ENCODE assay signal across 13 mouse cellular contexts in the genomic region with DNA sequence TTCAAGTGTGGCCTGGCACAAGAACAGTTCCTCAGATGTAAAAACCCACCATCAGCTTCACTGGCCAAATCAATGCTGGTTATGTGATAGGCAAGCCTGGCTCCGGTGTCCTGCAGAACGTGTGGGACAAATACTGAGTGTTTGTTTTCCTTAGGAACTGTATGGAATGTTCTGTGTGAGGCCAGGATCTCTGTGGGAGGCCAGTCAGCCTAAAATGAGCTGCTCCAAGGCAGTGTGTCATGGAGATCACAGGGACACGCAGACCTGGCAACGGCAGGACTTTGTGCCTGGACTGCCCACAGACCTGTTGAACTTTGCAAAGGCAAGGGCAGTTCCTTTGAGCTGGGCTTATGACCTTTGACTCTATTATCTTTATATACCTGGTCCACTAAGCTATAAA. TPM values are rescaled to one million over a fixed set of nuclear protein-coding genes. Genes with fewer than 3 reads are reported as not detected.
A peak's percentile ranks its signal among the peaks of the same experiment; 100 is the strongest.
DNase-seq lines count a peak whose midpoint lies in the region; ATAC-seq and TF ChIP-seq lines count a peak whose summit lies in the region.
"Had no signal": no experiment of that assay in that cellular context is flagged by ENCODE, and none has a peak within 500 bp of the region (broad histone marks: within the 10 kb centered on the region; RNA-seq: fewer than 3 reads in every experiment).

No protein-coding gene starts in this region.

- no peak overlapping the region for H3K27ac ChIP-seq in heart, adult 2 months
- peak overlapping the region; percentile 34 for H3K27ac ChIP-seq in liver, embryonic 15.5 days (replicated peaks)
- no peak overlapping the region for H3K27ac ChIP-seq in forebrain, embryonic 12.5 days
- H3K27ac ChIP-seq: limb, embryonic 10.5 days had no signal

- H3K27me3 ChIP-seq in heart, adult 2 months (ENCODE audit: control insufficient read depth, insufficient read depth, low read length) = no peaks in the 10 kb centered on the region; the same call in 1 of the 2 replicates
- H3K27me3 ChIP-seq in G1E (ENCODE audit: insufficient read depth, low read length) = no peaks in the 10 kb centered on the region
- H3K27me3 ChIP-seq in liver, embryonic 15.5 days = no peaks in the 10 kb centered on the region
- no peaks in the 10 kb centered on the region; the same call in 1 of the 2 replicates for H3K27me3 ChIP-seq in forebrain, embryonic 12.5 days
- H3K27me3 ChIP-seq: heart, embryonic 13.5 days had no signal

- intact Hi-C loops in heart, adult 2 months (cut with DNase I) = no loop called here

- WGBS in heart, adult 2 months = 49% methylated on average over 4 of the region's 4 CpGs
- WGBS in liver, embryonic 15.5 days (ENCODE audit: insufficient replicate concordance) = 29% methylated on average over 4 of the region's 4 CpGs
- 65% methylated on average over 4 of the region's 4 CpGs for WGBS in forebrain, embryonic 12.5 days

- no peaks in the 10 kb centered on the region for H3K36me3 ChIP-seq in heart, adult 2 months (ENCODE audit: control insufficient read depth, insufficient read depth, low read length)
- no peaks in the 10 kb centered on the region for H3K36me3 ChIP-seq in G1E (replicated peaks)
- H3K36me3 ChIP-seq in liver, embryonic 15.5 days (replicated peaks) = no peaks in the 10 kb centered on the region
- H3K36me3 ChIP-seq in forebrain, embryonic 12.5 days (replicated peaks) = no peaks in the 10 kb centered on the region
- H3K36me3 ChIP-seq: heart, embryonic 13.5 days; limb, embryonic 10.5 days had no signal

- H3K4me3 ChIP-seq in heart, adult 2 months = no peak overlapping the region
- H3K4me3 ChIP-seq in G1E (ENCODE audit: low read depth, low read length) = peak overlapping the region; percentile 47; the same call in 1 of the 2 replicates
- no peak overlapping the region for H3K4me3 ChIP-seq in liver, embryonic 15.5 days (replicated peaks)
- H3K4me3 ChIP-seq in forebrain, embryonic 12.5 days (replicated peaks) = no peak overlapping the region
- H3K4me3 ChIP-seq: heart, embryonic 13.5 days; limb, embryonic 10.5 days had no signal

- no peaks in the 10 kb centered on the region for H3K79me2 ChIP-seq in heart, adult 2 months (replicated peaks; ENCODE audit: control insufficient read depth, insufficient read depth, low read length)

- ATAC-seq in G1E (ENCODE audit: extremely low read depth, insufficient number of reproducible peaks, low FRiP score, poor library complexity, severe bottlenecking) = no peak
- peak; percentile 65 for ATAC-seq in liver, embryonic 15.5 days (ENCODE audit: insufficient read depth)
- ATAC-seq in forebrain, embryonic 12.5 days (ENCODE audit: low FRiP score) = no peak
- ATAC-seq in erythroblast, adult 5-6 weeks (replicated peaks; ENCODE audit: low FRiP score, poor library complexity, severe bottlenecking) = no peak
- ATAC-seq: forebrain, embryonic 14.5 days; midbrain, embryonic 16.5 days had no signal

- no peak for TF ChIP-seq EP300 in heart, adult 2 months (IDR thresholded peaks at IDR 0.05; ENCODE audit: insufficient read depth, low read depth, low read length)

- TF ChIP-seq POLR2A in heart, adult 2 months (IDR thresholded peaks at IDR 0.05; ENCODE audit: insufficient read depth, low read depth, low read length) = no peak

- H3K4me1 ChIP-seq in heart, adult 2 months (ENCODE audit: control insufficient read depth, insufficient read depth, low read length) = peaks cover 4% of the 10 kb centered on the region; the same call in 1 of the 2 replicates
- H3K4me1 ChIP-seq in G1E (ENCODE audit: insufficient read depth, low read depth, low read length) = peaks cover 87% of the 10 kb centered on the region
- peaks cover 49% of the 10 kb centered on the region for H3K4me1 ChIP-seq in liver, embryonic 15.5 days (replicated peaks)
- no peaks in the 10 kb centered on the region for H3K4me1 ChIP-seq in forebrain, embryonic 12.5 days

- no peaks in the 10 kb centered on the region for H3K9me3 ChIP-seq in G1E (replicated peaks)
- no peaks in the 10 kb centered on the region for H3K9me3 ChIP-seq in liver, embryonic 15.5 days (replicated peaks)
- no peaks in the 10 kb centered on the region for H3K9me3 ChIP-seq in forebrain, embryonic 12.5 days
- H3K9me3 ChIP-seq: heart, embryonic 13.5 days; limb, embryonic 10.5 days had no signal

- TF ChIP-seq CTCF in heart, adult 2 months (IDR thresholded peaks at IDR 0.05) = no peak
- TF ChIP-seq CTCF in G1E (IDR thresholded peaks at IDR 0.05; ENCODE audit: low read depth, low read length) = no peak

- H3K9ac ChIP-seq in heart, adult 2 months (ENCODE audit: low read depth, low read length) = no peak overlapping the region
- no peak overlapping the region for H3K9ac ChIP-seq in liver, embryonic 15.5 days
- no peak overlapping the region for H3K9ac ChIP-seq in forebrain, embryonic 12.5 days
- H3K9ac ChIP-seq: heart, embryonic 13.5 days had no signal

- DNase-seq in heart, adult 11 months = peak; percentile 91
- DNase-seq in heart, adult 2 months = no peak
- DNase-seq in G1E (ENCODE audit: low spot score) = no peak
- peak; percentile 31 for DNase-seq in kidney, adult 9 months
- no peak for DNase-seq in frontal cortex, adult 2 months (ENCODE audit: extremely low spot score in 1 of 2, low spot score in 1 of 2)
- DNase-seq: adrenal gland, adult 8-10 months had no signal

- H3K4me2 ChIP-seq in liver, embryonic 15.5 days = peak overlapping the region; percentile 13
- H3K4me2 ChIP-seq in forebrain, embryonic 12.5 days = no peak overlapping the region
- H3K4me2 ChIP-seq: heart, embryonic 13.5 days had no signal

RNA-seq across cellular contexts. Expression of gene Rbp2, which starts 4.2 kb away (rescaled TPM):
- total RNA-seq in heart, adult 2 months (2021) = under 1 TPM in 1 of 2 experiments, not detected in 1; 0.44 TPM
- polyA plus RNA-seq in heart, adult 2 months (2012; rRNA removed) = not detected in 2 replicates
- not detected in 2 replicates for total RNA-seq in G1E (2014; fragmentation: Nextera tagmentation)
- 0.58 TPM in 1 of 2 replicates, not detected in the other for total RNA-seq in G1E (2017)
- 0.39 and 0.45 TPM in 2 replicates for polyA plus RNA-seq in G1E (2012)
- 14.6 and 36.4 TPM in 2 replicates for polyA plus RNA-seq in liver, embryonic 15.5 days (2015; fragmentation: Nextera tagmentation; extraction: Ambion mirVana)
- polyA plus RNA-seq in frontal cortex, adult 2 months (2012; rRNA removed) = 0.21 TPM in 1 of 2 replicates, not detected in the other
- not detected in 2 replicates for polyA plus RNA-seq in forebrain, embryonic 12.5 days (2016; fragmentation: Nextera tagmentation; extraction: Ambion mirVana)
- total RNA-seq in erythroblast, adult 5-6 weeks (2015; ENCODE audit: low replicate concordance) = not detected in 2 replicates
- not detected in 2 replicates for total RNA-seq in erythroblast, adult 5-6 weeks (2017; ENCODE audit: low replicate concordance)
- total RNA-seq: adrenal gland, adult 8-10 months had no signal
- polyA plus RNA-seq: heart, embryonic 13.5 days; midbrain, embryonic 16.5 days had no signal

Comparison
In these comparisons a context has a peak if more than half of its experiments do, and no peak if none do; other contexts are left out.
1. DNase-seq: peak in heart, adult 11 months (single experiment) and kidney, adult 9 months (single experiment); none in heart, adult 2 months (0 of 2), G1E (single experiment) and frontal cortex, adult 2 months (0 of 2).
2. RNA of gene Rbp2, which starts 4.2 kb away (polyA plus RNA-seq): 14.6 to 36.4 TPM in liver, embryonic 15.5 days; 0.39 to 0.45 TPM in G1E, 0.21 TPM in frontal cortex, adult 2 months, not detected in heart, adult 2 months and not detected in forebrain, embryonic 12.5 days; every median in the first group is over 10 times any median in the second.